Mouse (Mus musculus): ENCODE data around the gene Nuak1.

Nuak1 gene

DNA sequence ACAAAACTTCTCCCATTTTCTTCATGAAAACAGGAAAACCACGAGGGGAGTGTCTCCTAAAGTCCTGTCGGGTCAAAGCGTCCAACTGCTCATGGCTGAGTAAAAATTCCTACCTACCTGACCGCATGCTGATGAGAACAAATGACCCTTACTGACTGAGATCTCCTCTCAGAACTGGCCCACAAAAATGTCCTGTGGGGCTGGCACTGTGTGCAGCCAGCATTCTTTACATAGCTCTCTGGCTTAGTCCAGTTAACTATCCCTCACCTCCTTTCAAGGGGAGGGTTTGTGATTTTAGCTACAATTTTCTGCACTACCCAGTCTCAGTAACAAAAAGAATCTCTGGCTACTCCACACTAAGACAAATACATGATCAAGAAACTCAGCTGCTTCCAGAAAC is 100.9 kb downstream of the Nuak1 start:
- DNase-seq (ENCODE audit: low spot score in 2 of 2) = no peak

DNA sequence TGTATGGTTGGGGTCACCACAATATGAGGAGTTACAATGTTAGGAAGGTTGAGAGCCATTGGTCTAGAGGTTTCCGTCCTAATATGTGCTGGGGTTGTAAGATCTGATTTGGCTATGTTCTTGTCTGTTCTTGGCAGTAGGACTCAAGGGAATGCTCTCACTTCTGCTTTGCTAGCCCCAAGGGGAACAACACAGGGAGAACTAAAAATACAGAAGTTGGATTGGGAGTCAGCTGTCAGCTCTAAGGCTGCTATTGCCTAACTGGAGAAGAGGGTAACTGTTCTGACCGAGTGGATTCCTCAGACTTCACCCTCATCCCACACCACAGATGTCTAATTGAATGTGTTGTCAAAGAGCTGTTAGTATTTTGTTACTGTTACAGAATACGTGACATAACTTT is 101.6 kb downstream of the Nuak1 start:
- peak in 1 of 2 experiments; percentile 2 for DNase-seq (ENCODE audit: low spot score in 2 of 2)

DNA sequence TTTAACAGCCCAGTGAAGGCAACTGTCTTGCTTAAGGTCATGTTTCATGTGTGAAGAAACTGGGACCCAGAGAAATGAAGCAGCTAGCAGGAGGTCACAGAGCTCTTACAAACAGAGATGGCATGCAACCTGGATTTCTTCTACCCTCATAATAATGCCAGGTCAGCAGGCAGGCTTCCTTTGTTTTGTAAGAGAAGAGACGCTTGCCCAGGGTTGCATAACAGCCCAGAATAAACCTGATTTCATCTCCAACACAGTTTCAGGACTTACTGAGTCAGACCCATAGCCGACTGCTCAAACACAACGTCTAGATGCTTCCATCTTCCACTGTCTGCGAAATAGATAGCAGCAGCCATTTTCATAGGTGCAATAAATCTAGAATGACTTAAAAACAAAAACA is 105.0 kb downstream of the Nuak1 start:
- DNase-seq (ENCODE audit: low spot score in 2 of 2) = no peak

DNA sequence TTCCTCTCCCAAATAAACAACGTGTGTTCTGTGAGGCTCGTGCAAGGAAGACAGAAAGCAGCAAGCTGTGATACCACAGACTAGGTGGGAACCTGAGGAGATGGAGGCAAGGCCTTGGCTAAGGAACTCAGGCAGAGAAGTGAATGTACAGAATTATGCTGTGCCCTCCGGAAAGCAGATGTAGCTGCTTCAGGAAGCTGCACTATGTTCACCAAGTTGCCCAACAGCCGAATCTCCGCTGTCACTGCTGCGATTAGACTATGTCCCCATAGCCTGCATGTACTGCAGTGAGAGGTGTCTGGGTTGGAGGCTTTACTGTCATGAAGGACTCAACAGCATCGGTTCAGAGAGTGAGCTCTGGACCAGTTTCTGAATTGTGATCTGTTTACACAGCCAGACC is 110.6 kb downstream of the Nuak1 start:
- no peak for DNase-seq (ENCODE audit: low spot score in 2 of 2)

DNA sequence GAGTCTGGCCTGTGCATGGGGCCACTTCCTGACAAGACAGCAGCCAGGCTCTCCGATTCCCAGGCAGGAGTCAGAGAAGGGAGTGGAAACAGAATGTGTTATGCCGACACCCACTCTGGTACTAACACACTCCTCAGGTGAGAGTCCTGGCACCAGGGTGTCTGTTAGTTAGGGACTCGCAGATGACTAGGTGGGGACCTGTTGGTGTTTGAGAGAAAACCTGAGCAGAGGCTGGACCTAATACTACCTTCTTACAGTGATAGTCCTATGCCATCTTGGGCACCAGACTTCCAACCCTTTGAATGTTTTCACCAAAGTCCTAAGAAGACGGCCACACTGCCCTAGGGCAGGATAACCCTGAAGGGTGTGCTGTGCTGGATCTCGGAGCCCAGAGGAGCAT is 111.1 kb downstream of the Nuak1 start:
- no peak for DNase-seq (ENCODE audit: low spot score in 2 of 2)

DNA sequence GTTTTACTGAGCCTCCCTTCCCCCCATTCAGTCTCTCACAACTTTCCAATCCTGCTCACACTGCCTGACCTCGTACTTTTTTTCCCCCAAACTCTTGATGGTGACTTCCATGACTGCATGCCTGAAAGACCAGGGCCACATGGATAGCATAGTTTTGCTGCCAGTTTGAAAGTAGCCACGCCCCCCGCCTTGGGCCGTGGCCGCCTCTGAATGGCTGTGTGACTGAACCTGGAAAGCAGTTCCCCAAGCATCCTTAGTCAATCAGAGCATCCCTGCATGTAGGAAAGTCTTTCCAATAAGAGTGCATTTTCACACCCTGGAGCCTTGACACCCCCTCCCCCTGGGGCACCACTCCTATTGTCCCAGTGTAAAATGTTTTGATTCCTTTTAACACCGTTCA is 116.4 kb downstream of the Nuak1 start:
- DNase-seq (ENCODE audit: low spot score in 2 of 2) = no peak
